ENCODE assay signal across 9 mouse cellular contexts in genomic region chr4:130389496-130389895, GRCm38 (mm10). TPM values are rescaled to one million over a fixed set of nuclear protein-coding genes. Genes with fewer than 3 reads are reported as not detected.
DNase-seq lines count a peak whose midpoint lies in the region; ATAC-seq and TF ChIP-seq lines count a peak whose summit lies in the region.
"Had no signal": no experiment of that assay in that cellular context is flagged by ENCODE, and none has a peak within 500 bp of the region (broad histone marks: within the 10 kb centered on the region; RNA-seq: fewer than 3 reads in every experiment).

No protein-coding gene starts in this region.

- peak overlapping the region; percentile 30; the same call in 1 of the 2 replicates for H3K27ac ChIP-seq in hindbrain, embryonic 12.5 days
- no peak overlapping the region for H3K27ac ChIP-seq in hindbrain, embryonic 16.5 days (ENCODE audit: low read depth, low read length)
- H3K27ac ChIP-seq in lung, postnatal 0 days (ENCODE audit: low read length): no peak overlapping the region
- no peak overlapping the region for H3K27ac ChIP-seq in hindbrain, embryonic 14.5 days
- H3K27ac ChIP-seq: liver, embryonic 14.5 days had no signal

- DNase-seq in adrenal gland, adult 8-10 months: peak; percentile 31
- DNase-seq in heart, postnatal 10 days: peak; percentile 73 to 74
- DNase-seq in lung, postnatal 0 days (ENCODE audit: low spot score): peak; percentile 21
- DNase-seq in spleen, postnatal 4 days (ENCODE audit: low spot score in 2 of 2): no peak
- DNase-seq in embryo, embryonic 11 days: no peak
- DNase-seq in hindbrain, embryonic 14.5 days (ENCODE audit: low spot score): no peak

- TF ChIP-seq CTCF in lung, postnatal 0 days (IDR thresholded peaks at IDR 0.05): no peak

- no peaks in the 10 kb centered on the region for H3K9me3 ChIP-seq in hindbrain, embryonic 12.5 days (replicated peaks)
- H3K9me3 ChIP-seq in hindbrain, embryonic 16.5 days (ENCODE audit: control insufficient read depth, low read length): no peaks in the 10 kb centered on the region
- no peaks in the 10 kb centered on the region for H3K9me3 ChIP-seq in lung, postnatal 0 days (ENCODE audit: low read length)
- H3K9me3 ChIP-seq in hindbrain, embryonic 14.5 days (ENCODE audit: control insufficient read depth, low read length): no peaks in the 10 kb centered on the region

- no peak for ATAC-seq in hindbrain, embryonic 12.5 days (ENCODE audit: low FRiP score)
- ATAC-seq in hindbrain, embryonic 16.5 days: no peak
- no peak for ATAC-seq in lung, postnatal 0 days
- no peak for ATAC-seq in hindbrain, embryonic 14.5 days (ENCODE audit: low FRiP score)

- H3K36me3 ChIP-seq in hindbrain, embryonic 12.5 days: peaks cover 56% of the 10 kb centered on the region
- peaks cover 18% of the 10 kb centered on the region for H3K36me3 ChIP-seq in hindbrain, embryonic 16.5 days (ENCODE audit: control insufficient read depth, insufficient read depth, low read length)
- H3K36me3 ChIP-seq in lung, postnatal 0 days (ENCODE audit: insufficient read depth, low read length): peaks cover 23% of the 10 kb centered on the region; the same call in 1 of the 2 replicates
- peaks cover 59% of the 10 kb centered on the region for H3K36me3 ChIP-seq in hindbrain, embryonic 14.5 days (replicated peaks; ENCODE audit: control insufficient read depth, insufficient read depth)

- no peak overlapping the region for H3K4me2 ChIP-seq in hindbrain, embryonic 12.5 days (replicated peaks)
- H3K4me2 ChIP-seq in hindbrain, embryonic 16.5 days (ENCODE audit: low read length): no peak overlapping the region
- no peak overlapping the region for H3K4me2 ChIP-seq in lung, postnatal 0 days (replicated peaks; ENCODE audit: low read depth, low read length)
- no peak overlapping the region for H3K4me2 ChIP-seq in hindbrain, embryonic 14.5 days (replicated peaks)

- no peaks in the 10 kb centered on the region for H3K27me3 ChIP-seq in hindbrain, embryonic 12.5 days
- no peaks in the 10 kb centered on the region for H3K27me3 ChIP-seq in hindbrain, embryonic 16.5 days (replicated peaks; ENCODE audit: control insufficient read depth, insufficient read depth, low read length)
- H3K27me3 ChIP-seq in lung, postnatal 0 days (replicated peaks; ENCODE audit: insufficient read depth, low read length): no peaks in the 10 kb centered on the region
- H3K27me3 ChIP-seq in hindbrain, embryonic 14.5 days (ENCODE audit: control insufficient read depth, insufficient read depth, low read length): no peaks in the 10 kb centered on the region

- H3K4me3 ChIP-seq in hindbrain, embryonic 12.5 days: no peak overlapping the region
- H3K4me3 ChIP-seq in hindbrain, embryonic 16.5 days (ENCODE audit: low read length): no peak overlapping the region
- no peak overlapping the region for H3K4me3 ChIP-seq in lung, postnatal 0 days (ENCODE audit: low read depth, low read length)
- H3K4me3 ChIP-seq in hindbrain, embryonic 14.5 days (replicated peaks; ENCODE audit: low read length): no peak overlapping the region

- H3K4me1 ChIP-seq in hindbrain, embryonic 12.5 days: peaks cover 10% of the 10 kb centered on the region; the same call in 1 of the 2 replicates
- H3K4me1 ChIP-seq in hindbrain, embryonic 16.5 days (ENCODE audit: control insufficient read depth, insufficient read depth, low read depth, low read length): no peaks in the 10 kb centered on the region
- H3K4me1 ChIP-seq in lung, postnatal 0 days (ENCODE audit: insufficient read depth, low read depth, low read length): no peaks in the 10 kb centered on the region
- H3K4me1 ChIP-seq in hindbrain, embryonic 14.5 days (replicated peaks; ENCODE audit: control insufficient read depth, insufficient read depth, low read length): no peaks in the 10 kb centered on the region; the same call in 1 of the 2 replicates

- no peak overlapping the region for H3K9ac ChIP-seq in hindbrain, embryonic 12.5 days
- no peak overlapping the region for H3K9ac ChIP-seq in hindbrain, embryonic 16.5 days (ENCODE audit: low read depth, low read length)
- H3K9ac ChIP-seq in lung, postnatal 0 days (replicated peaks; ENCODE audit: low read depth): no peak overlapping the region
- H3K9ac ChIP-seq in hindbrain, embryonic 14.5 days: no peak overlapping the region
- H3K9ac ChIP-seq: liver, embryonic 14.5 days had no signal

- no peak for TF ChIP-seq EP300 in lung, postnatal 0 days (IDR thresholded peaks at IDR 0.05)

- intact Hi-C loops in heart, postnatal 10 days (cut with DNase I): no loop called here

- 77% methylated on average over 6 of the region's 6 CpGs for WGBS in hindbrain, embryonic 12.5 days
- 54% methylated on average over 6 of the region's 6 CpGs for WGBS in hindbrain, embryonic 16.5 days
- WGBS in lung, postnatal 0 days: 69% methylated on average over 6 of the region's 6 CpGs
- 64% methylated on average over 6 of the region's 6 CpGs for WGBS in hindbrain, embryonic 14.5 days

RNA-seq across cellular contexts. Expression of gene Snrnp40, which starts 29.6 kb away (rescaled TPM):
- polyA plus RNA-seq in hindbrain, embryonic 12.5 days (2016; fragmentation: Nextera tagmentation; extraction: Ambion mirVana): 147 and 151 TPM in 2 replicates
- 81.1 and 90.0 TPM in 2 replicates for polyA plus RNA-seq in hindbrain, embryonic 16.5 days (2015; fragmentation: Nextera tagmentation; extraction: Ambion mirVana)
- 10 to 100 TPM; 35.7 to 41.7 (median 37.4) TPM for total RNA-seq in adrenal gland, adult 8-10 months (2022)
- 10 to 100 TPM; 26.1 to 29.9 TPM for total RNA-seq in heart, postnatal 10 days (2021)
- polyA plus RNA-seq in lung, postnatal 0 days (2015; fragmentation: Nextera tagmentation; extraction: Ambion mirVana): 52.9 and 54.7 TPM in 2 replicates
- 92.5 and 94.6 TPM in 2 replicates for polyA plus RNA-seq in hindbrain, embryonic 14.5 days (2014; fragmentation: Nextera tagmentation; extraction: Ambion mirVana)

RNA-seq across cellular contexts. Expression of gene Zcchc17, which starts 29.8 kb away (rescaled TPM):
- 76.2 and 80.5 TPM in 2 replicates for polyA plus RNA-seq in hindbrain, embryonic 12.5 days (2016; fragmentation: Nextera tagmentation; extraction: Ambion mirVana)
- 81.0 and 85.4 TPM in 2 replicates for polyA plus RNA-seq in hindbrain, embryonic 16.5 days (2015; fragmentation: Nextera tagmentation; extraction: Ambion mirVana)
- total RNA-seq in adrenal gland, adult 8-10 months (2022): 10 to 100 TPM; 40.8 to 55.8 (median 48.3) TPM
- 10 to 100 TPM; 24.6 to 25.4 TPM for total RNA-seq in heart, postnatal 10 days (2021)
- 48.2 and 54.1 TPM in 2 replicates for polyA plus RNA-seq in lung, postnatal 0 days (2015; fragmentation: Nextera tagmentation; extraction: Ambion mirVana)
- polyA plus RNA-seq in hindbrain, embryonic 14.5 days (2014; fragmentation: Nextera tagmentation; extraction: Ambion mirVana): 88.1 and 89.8 TPM in 2 replicates

Comparison
In these comparisons a context has a peak if more than half of its experiments do, and no peak if none do; other contexts are left out.
1. DNase-seq: peak in adrenal gland, adult 8-10 months (single experiment), heart, postnatal 10 days (2 of 2) and lung, postnatal 0 days (single experiment); none in spleen, postnatal 4 days (0 of 2), embryo, embryonic 11 days (single experiment) and hindbrain, embryonic 14.5 days (single experiment).